Mouse (Mus musculus): ENCODE measurements around the gene Fgf10. TPM values are rescaled to one million over a fixed set of nuclear protein-coding genes. Genes with fewer than 3 reads are reported as not detected.

Fgf10 gene
- total RNA-seq, 2 experiments from 2014 or later: 7.4 to 9.2 TPM

DNA sequence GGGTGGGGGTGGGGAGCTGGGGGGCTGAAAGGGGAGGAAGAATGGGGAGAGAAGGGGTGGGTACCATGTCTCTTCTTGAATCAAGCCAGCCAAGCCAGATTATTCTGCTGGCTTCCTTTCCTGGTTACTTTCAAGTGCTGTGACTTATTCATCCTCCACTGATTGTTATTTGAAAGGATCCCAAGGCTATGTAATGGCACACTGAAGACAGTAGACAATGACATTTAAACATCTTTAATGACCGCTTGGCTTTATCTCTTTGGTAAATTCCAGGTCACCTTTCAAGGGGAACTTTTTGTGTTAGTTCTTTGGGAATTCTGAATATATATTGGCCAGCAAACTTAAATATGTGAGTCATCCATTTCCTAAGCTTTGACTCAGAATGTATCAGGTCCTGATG is 47.1 kb downstream of the Fgf10 start:
- DNase-seq (ENCODE audit: low spot score in 2 of 2): no peak

GRCm38 (mm10) chr13:118718396-118718795 is 48.8 kb downstream of the Fgf10 start:
- no peak for DNase-seq (ENCODE audit: low spot score in 2 of 2)

DNA sequence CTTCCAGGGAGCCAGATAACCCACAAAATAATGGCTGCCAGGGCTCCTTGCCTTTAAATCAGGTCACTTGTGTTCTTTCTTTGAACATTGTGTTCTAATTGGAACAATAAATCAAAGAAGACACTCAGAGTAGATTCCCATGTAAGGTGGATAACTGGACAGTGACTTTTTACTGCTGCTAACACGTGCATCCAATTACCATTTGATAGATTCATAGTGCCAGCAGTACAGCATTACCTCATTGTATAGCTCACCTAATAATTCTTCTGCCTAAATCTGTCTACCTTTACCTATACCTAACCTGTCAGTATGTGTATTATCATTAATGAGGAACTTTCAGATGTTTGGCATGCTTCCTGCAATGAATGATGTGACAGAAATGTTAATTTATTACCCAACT is 52.1 kb downstream of the Fgf10 start:
- no peak for DNase-seq (ENCODE audit: low spot score in 2 of 2)

- no peak for DNase-seq (ENCODE audit: low spot score in 2 of 2)
These were observed 62.4 kb downstream of the Fgf10 start for GRCm38 (mm10) chr13:118731850-118732552.

- DNase-seq (ENCODE audit: low spot score in 2 of 2): no peak
These were observed 70.3 kb downstream of the Fgf10 start for GRCm38 (mm10) chr13:118739854-118740411.

- no peak for DNase-seq (ENCODE audit: low spot score in 2 of 2)
These were observed 73.2 kb downstream of the Fgf10 start for GRCm38 (mm10) chr13:118742788-118743187.

DNA sequence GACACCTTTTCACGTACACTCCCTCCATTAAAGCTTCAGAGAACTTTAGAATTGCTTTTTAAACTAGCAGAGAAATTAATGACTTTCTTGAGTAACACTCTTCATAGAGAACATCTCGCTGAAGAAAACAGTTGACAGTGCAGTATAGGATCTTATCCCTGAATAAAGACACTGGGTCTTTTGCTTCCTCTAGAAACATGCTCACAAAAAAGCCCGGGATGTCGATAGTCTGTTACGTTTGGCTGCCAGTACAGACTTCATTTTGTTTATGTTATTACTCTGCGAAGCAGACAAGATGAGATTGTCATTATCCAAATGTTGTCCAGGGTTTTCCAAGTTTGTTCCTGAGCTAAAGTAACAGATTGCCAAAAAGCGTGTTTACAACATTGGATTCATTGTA is 75.2 kb downstream of the Fgf10 start:
- no peak for DNase-seq (ENCODE audit: low spot score in 2 of 2)

GRCm38 (mm10) chr13:118746427-118746826 is 76.8 kb downstream of the Fgf10 start:
- no peak for DNase-seq (ENCODE audit: low spot score in 2 of 2)

GRCm38 (mm10) chr13:118754024-118754423 is 84.4 kb downstream of the Fgf10 start:
- DNase-seq (ENCODE audit: low spot score in 2 of 2): no peak

DNA sequence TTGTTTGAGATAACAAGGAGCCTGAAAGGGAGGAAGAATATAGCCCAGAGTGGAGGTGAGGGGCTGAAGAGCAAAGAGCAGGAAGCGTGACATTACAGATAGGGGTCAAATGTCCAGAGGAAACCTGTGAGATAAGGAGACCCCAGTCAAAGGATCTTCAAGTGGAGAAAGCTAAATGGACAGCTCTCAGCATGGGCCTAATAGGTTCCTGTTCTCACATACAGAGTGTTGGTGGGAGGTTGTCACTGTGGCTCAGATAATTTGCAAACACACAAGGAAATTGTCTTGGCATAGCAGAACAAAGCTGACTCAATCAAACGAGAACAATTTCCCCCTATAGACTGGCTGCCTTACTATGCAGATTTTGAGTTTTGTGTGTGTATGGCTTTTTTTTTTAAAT is 89.4 kb downstream of the Fgf10 start:
- DNase-seq (ENCODE audit: low spot score in 2 of 2): no peak

GRCm38 (mm10) chr13:118762982-118763381 is 93.4 kb downstream of the Fgf10 start:
- no peak for DNase-seq (ENCODE audit: low spot score in 2 of 2)

DNA sequence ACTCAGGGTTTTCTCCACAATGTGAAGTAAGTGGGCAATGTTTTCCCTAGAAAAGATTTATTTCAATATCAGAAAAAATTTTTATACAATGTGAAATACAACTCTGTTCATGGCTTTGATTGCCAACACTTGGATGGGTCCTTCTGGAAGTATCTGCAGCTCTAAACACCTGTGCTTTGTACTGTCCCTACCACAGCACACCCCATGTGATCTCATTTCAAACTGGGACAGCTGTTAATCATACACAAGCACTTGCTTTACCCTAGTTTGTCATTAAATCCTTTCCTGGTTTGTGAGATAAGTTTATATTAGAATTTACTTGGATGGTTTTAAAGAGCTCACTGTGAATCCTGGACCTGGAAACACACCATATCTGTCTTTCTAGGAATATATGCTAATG is 102.6 kb downstream of the Fgf10 start:
- DNase-seq (ENCODE audit: low spot score in 2 of 2): no peak

- no peak for DNase-seq (ENCODE audit: low spot score in 2 of 2)
These were observed 105.6 kb downstream of the Fgf10 start for GRCm38 (mm10) chr13:118775148-118775547.

- no peak for DNase-seq (ENCODE audit: low spot score in 2 of 2)
These were observed 109.6 kb downstream of the Fgf10 start for GRCm38 (mm10) chr13:118779161-118779560.

GRCm38 (mm10) chr13:118791753-118792152 is 122.2 kb downstream of the Fgf10 start:
- no peak for DNase-seq (ENCODE audit: low spot score in 2 of 2)

- no peak for DNase-seq (ENCODE audit: low spot score in 2 of 2)
These were observed 122.6 kb downstream of the Fgf10 start for GRCm38 (mm10) chr13:118792198-118792597.

GRCm38 (mm10) chr13:118800176-118800575 is 130.6 kb downstream of the Fgf10 start:
- DNase-seq (ENCODE audit: low spot score in 2 of 2): no peak

GRCm38 (mm10) chr13:118806662-118807061 is 137.1 kb downstream of the Fgf10 start:
- no peak for DNase-seq (ENCODE audit: low spot score in 2 of 2)

DNA sequence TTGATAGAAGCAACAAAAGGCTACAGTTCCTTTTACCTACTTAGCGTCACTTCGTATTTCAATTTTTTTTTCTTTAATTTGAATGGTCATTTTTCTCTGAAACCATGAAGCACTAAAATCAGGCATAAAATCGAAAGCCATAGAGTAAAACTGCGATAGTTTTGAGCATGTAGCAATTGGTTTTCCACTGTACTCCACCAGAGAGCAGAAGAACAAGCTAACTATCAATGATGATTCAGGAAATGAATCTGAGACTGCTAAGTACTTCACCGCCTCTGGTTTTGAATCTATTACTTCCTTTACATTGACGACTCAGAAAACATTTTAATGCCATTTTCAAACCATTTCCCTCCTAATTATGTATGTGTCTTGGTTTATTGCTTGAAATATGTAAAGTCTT is 150.2 kb downstream of the Fgf10 start:
- no peak for DNase-seq (ENCODE audit: low spot score in 2 of 2)

GRCm38 (mm10) chr13:118823113-118823512 is 153.5 kb downstream of the Fgf10 start:
- DNase-seq (ENCODE audit: low spot score in 2 of 2): no peak

DNA sequence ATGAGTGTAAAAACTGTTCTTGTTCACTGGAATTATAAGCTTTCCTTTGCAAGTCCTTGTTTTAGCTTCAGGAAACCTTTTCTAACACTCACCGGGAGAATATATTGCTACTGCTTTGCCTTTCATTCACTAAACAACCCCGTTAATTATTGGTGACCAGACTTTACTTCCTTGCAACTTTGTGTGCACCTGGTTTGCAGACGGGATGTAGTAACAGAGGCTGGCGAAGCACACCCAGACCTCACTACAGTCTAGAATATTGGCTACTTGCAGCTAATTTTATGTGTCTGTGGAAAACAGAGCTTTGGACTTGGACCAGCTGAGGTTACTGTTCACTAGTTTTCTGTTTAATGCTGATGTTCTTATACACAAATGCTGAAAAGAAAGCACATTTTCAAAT is 155.5 kb downstream of the Fgf10 start:
- DNase-seq (ENCODE audit: low spot score in 2 of 2): no peak

DNA sequence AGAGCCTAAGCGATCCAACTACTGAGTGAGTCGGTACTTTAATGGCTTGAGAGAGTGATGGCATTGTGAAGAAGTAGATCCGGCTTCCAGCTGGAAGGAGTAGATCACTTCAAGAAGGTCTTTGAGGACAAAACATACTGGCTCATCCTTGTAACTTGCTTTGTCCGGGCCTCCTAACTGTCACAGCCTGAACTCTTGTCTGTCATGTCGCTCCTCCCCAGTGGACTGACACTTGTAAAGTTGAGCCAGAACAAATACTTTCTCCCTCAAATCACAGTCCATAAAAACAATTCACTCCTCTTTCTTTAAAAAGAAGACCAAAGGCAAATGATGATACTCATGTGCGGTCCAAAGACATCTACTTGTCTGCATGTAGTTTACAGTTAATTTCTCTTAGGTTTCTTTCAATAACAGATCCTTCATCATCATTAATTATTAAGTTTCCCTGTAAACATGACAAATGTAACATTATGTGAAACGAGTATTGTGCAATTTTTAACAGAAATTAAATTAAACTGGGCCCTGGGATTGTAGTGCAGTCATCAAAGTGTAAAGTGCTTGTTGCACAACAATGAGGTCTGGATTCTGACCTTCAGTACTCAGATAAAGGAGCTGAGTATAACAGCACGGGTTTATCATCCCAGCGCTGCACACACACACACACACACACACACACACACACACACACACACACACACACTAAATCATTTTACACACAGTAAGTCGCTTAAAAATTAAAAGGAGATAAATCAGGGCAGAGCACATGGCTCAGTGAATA is 159.2 kb downstream of the Fgf10 start:
- DNase-seq (ENCODE audit: low spot score in 2 of 2): no peak

All from layer of hippocampus, postnatal 10 days (tissue).